Mouse (Mus musculus): ENCODE measurements around the gene Pdss2.

Gene Pdss2

GRCm38 (mm10) chr10:43330691-43331090 lies 109.4 kb downstream of the Pdss2 start:
- ChIA-PET CTCF (no interaction called here), POLR2A (interaction anchor here in 2 of 4 experiments (0.6 to 1.9 kb wide), 4 partner anchors 11 to 176 kb away, joined by 3 to 4 read pairs (median 4); no protein-coding TSS in a partner anchor)

GRCm38 (mm10) chr10:43331931-43332701 lies 110.8 kb downstream of the Pdss2 start:
- ChIA-PET POLR2A (interaction anchor here in 2 of 4 experiments (0.6 to 1.3 kb wide), 2 partner anchors 12 to 42 kb away, joined by 3 to 4 read pairs; no protein-coding TSS in a partner anchor), CTCF (no interaction called here)

- ChIA-PET POLR2A (no interaction called here), CTCF (no interaction called here)
Measured at GRCm38 (mm10) chr10:43335874-43336273, 114.6 kb downstream of the Pdss2 start.

GRCm38 (mm10) chr10:43337110-43337509 lies 115.8 kb downstream of the Pdss2 start:
- ChIA-PET POLR2A (no interaction called here), CTCF (no interaction called here)

GRCm38 (mm10) chr10:43339811-43340210 lies 118.5 kb downstream of the Pdss2 start:
- CTCF ChIA-PET = no interaction called here
- POLR2A ChIA-PET = interaction anchor here in 1 of 4 experiments (0.9 to 1.7 kb wide), 2 partner anchors 27 to 31 kb away, joined by 3 to 5 read pairs; no protein-coding TSS in a partner anchor

- ChIA-PET CTCF (interaction anchor here in 1 of 4 experiments (0.7 kb wide), 1 partner anchor 315 kb away, joined by 3 read pairs; no protein-coding TSS in a partner anchor), POLR2A (no interaction called here)
Measured at GRCm38 (mm10) chr10:43349718-43350117, 128.4 kb downstream of the Pdss2 start.

- POLR2A ChIA-PET = no interaction called here
Measured at GRCm38 (mm10) chr10:43357884-43358283, 136.6 kb downstream of the Pdss2 start.

GRCm38 (mm10) chr10:43362947-43363346 lies 141.7 kb downstream of the Pdss2 start:
- CTCF ChIA-PET = interaction anchor here in 1 of 4 experiments (0.6 kb wide), 1 partner anchor 15 kb away, joined by 3 read pairs; no protein-coding TSS in a partner anchor

More at GRCm38 (mm10) chr10:43357884-43358283, 136.6 kb downstream of the Pdss2 start:
- CTCF ChIA-PET = no interaction called here

GRCm38 (mm10) chr10:43363431-43363851 lies 142.2 kb downstream of the Pdss2 start:
- POLR2A ChIA-PET = interaction anchor here in 1 of 4 experiments (1.4 kb wide), 1 partner anchor 10 kb away, joined by 6 read pairs; no protein-coding TSS in a partner anchor
- CTCF ChIA-PET = no interaction called here

More at GRCm38 (mm10) chr10:43362947-43363346, 141.7 kb downstream of the Pdss2 start:
- POLR2A ChIA-PET = interaction anchor here in 1 of 4 experiments (0.7 to 1.4 kb wide), 4 partner anchors 10 to 47 kb away, joined by 3 to 6 read pairs (median 4); no protein-coding TSS in a partner anchor

GRCm38 (mm10) chr10:43365909-43366308 lies 144.6 kb downstream of the Pdss2 start:
- ChIA-PET CTCF (interaction anchor here in 2 of 4 experiments (0.7 to 1.6 kb wide), 2 partner anchors 12 to 50 kb away, joined by 3 read pairs; no protein-coding TSS in a partner anchor), POLR2A (interaction anchor here in 1 of 4 experiments (1.4 kb wide), 1 partner anchor 29 kb away, joined by 3 read pairs; no protein-coding TSS in a partner anchor)

GRCm38 (mm10) chr10:43368611-43369010 lies 147.3 kb downstream of the Pdss2 start:
- POLR2A ChIA-PET = interaction anchor here in 1 of 4 experiments (0.6 to 1.3 kb wide), 2 partner anchors 9 to 419 kb away, joined by 4 read pairs; no protein-coding TSS in a partner anchor
- CTCF ChIA-PET = no interaction called here

GRCm38 (mm10) chr10:43372315-43372714 lies 151.0 kb downstream of the Pdss2 start:
- ChIA-PET POLR2A (interaction anchor here in 1 of 4 experiments (0.5 to 2.0 kb wide), 7 partner anchors 9 to 487 kb away, joined by 3 to 6 read pairs (median 4); no protein-coding TSS in a partner anchor), CTCF (no interaction called here)

GRCm38 (mm10) chr10:43373035-43373434 lies 151.7 kb downstream of the Pdss2 start:
- POLR2A ChIA-PET = interaction anchor here in 2 of 4 experiments (0.7 to 2.0 kb wide), 6 partner anchors 10 to 163 kb away, joined by 3 to 7 read pairs (median 4); partner anchors contain the start of gene Pdss2 (in 1 of the 2)
- CTCF ChIA-PET = interaction anchor here in 1 of 4 experiments (0.8 kb wide), 1 partner anchor 56 kb away, joined by 3 read pairs; no protein-coding TSS in a partner anchor

- ChIA-PET CTCF (interaction anchor here in 1 of 4 experiments (0.8 kb wide), 1 partner anchor 57 kb away, joined by 3 read pairs; no protein-coding TSS in a partner anchor), POLR2A (interaction anchor here in 2 of 4 experiments (1.2 to 2.0 kb wide), 4 partner anchors 10 to 152 kb away, joined by 3 to 7 read pairs (median 5); partner anchors contain the start of gene Pdss2 (in 1 of the 2))
Measured at GRCm38 (mm10) chr10:43373666-43374065, 152.4 kb downstream of the Pdss2 start.

- CTCF ChIA-PET = interaction anchor here in 1 of 4 experiments (0.5 kb wide), 1 partner anchor 201 kb away, joined by 4 read pairs; no protein-coding TSS in a partner anchor
- POLR2A ChIA-PET = no interaction called here
Measured at GRCm38 (mm10) chr10:43375286-43375685, 154.0 kb downstream of the Pdss2 start.

- POLR2A ChIA-PET = no interaction called here
- CTCF ChIA-PET = interaction anchor here in 1 of 4 experiments (0.6 kb wide), 1 partner anchor 59 kb away, joined by 3 read pairs; no protein-coding TSS in a partner anchor
Measured at GRCm38 (mm10) chr10:43376749-43377148, 155.5 kb downstream of the Pdss2 start.

GRCm38 (mm10) chr10:43378279-43378678 lies 157.0 kb downstream of the Pdss2 start:
- POLR2A ChIA-PET = interaction anchor here in 3 of 4 experiments (0.6 to 1.3 kb wide), 5 partner anchors 15 to 158 kb away, joined by 3 read pairs; partner anchors contain the start of gene Pdss2 (in 1 of the 3)
- CTCF ChIA-PET = interaction anchor here in 3 of 4 experiments (0.6 to 0.8 kb wide), 6 partner anchors 12 to 290 kb away, joined by 3 read pairs; no protein-coding TSS in a partner anchor

- ChIA-PET POLR2A (interaction anchor here in 1 of 4 experiments (0.6 to 0.7 kb wide), 3 partner anchors 29 to 284 kb away, joined by 3 read pairs; no protein-coding TSS in a partner anchor), CTCF (interaction anchor here in 3 of 4 experiments (0.6 to 1.1 kb wide), 3 partner anchors 63 to 193 kb away, joined by 3 to 5 read pairs (median 3); no protein-coding TSS in a partner anchor)
Measured at GRCm38 (mm10) chr10:43378732-43379644, 157.7 kb downstream of the Pdss2 start.
